12 mouse cellular contexts compared by ENCODE assay signal in the genomic region with DNA sequence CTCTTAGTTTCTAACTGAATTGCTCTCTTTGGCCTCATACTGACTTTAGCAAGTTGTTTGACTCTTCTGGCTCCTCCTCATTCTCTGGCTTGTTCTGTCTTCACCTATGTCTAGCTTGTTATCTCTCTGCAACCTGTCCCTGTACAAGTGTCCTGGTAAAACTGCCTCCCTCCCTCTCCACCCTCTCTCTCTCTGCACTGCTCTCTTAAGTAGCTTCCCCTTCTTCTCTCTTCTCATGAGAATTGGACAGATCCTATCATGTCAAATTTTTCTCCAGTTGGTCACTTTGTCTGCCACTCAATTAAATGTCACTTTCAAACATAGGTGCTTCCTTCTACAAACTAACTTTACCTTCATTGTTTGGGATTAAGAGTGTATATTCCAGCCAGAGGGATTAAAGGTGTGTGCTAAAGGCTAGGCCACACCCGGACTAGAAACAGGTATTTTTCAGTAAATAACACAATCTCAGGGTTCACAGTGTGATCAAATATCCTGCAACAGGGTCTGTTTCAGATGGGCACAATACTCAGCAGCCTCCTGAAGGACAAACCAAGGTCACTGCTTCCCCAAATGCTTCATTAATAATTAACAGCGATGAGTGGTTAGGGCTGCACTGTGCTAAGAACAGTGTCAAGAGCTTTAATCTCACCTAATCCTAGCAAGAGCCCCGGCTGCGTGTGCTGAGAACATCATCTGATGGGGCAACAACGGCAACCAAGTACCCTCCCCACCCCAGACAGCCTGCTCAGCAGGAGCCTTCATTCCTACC. TPM values are rescaled to one million over a fixed set of nuclear protein-coding genes. Genes with fewer than 3 reads are reported as not detected.
DNase-seq lines count a peak whose midpoint lies in the region; ATAC-seq and TF ChIP-seq lines count a peak whose summit lies in the region.
"Had no signal": no experiment of that assay in that cellular context is flagged by ENCODE, and none has a peak within 500 bp of the region (broad histone marks: within the 10 kb centered on the region; RNA-seq: fewer than 3 reads in every experiment).

No protein-coding gene starts in this region.

- H3K27me3 ChIP-seq in hindbrain, postnatal 0 days (ENCODE audit: insufficient read depth, low read length): no peaks in the 10 kb centered on the region
- peaks cover 10% of the 10 kb centered on the region for H3K27me3 ChIP-seq in hindbrain, embryonic 12.5 days
- H3K27me3 ChIP-seq in midbrain, embryonic 11.5 days (ENCODE audit: control insufficient read depth, insufficient read depth, low read length): peaks cover 3% of the 10 kb centered on the region; the same call in 1 of the 2 replicates

- H3K4me1 ChIP-seq in hindbrain, postnatal 0 days (ENCODE audit: insufficient read depth, low read length): peaks cover 7% of the 10 kb centered on the region; the same call in 1 of the 2 replicates
- peaks cover 19% of the 10 kb centered on the region for H3K4me1 ChIP-seq in hindbrain, embryonic 12.5 days
- peaks cover 8% of the 10 kb centered on the region for H3K4me1 ChIP-seq in cortical plate, adult 2 months (ENCODE audit: control insufficient read depth, insufficient read depth, low read length)
- peaks cover 16% of the 10 kb centered on the region for H3K4me1 ChIP-seq in midbrain, embryonic 11.5 days (ENCODE audit: control insufficient read depth, insufficient read depth, low read length)

- no peaks in the 10 kb centered on the region for H3K9me3 ChIP-seq in hindbrain, postnatal 0 days (ENCODE audit: low read length)
- no peaks in the 10 kb centered on the region for H3K9me3 ChIP-seq in hindbrain, embryonic 12.5 days (replicated peaks)
- H3K9me3 ChIP-seq in midbrain, embryonic 11.5 days (ENCODE audit: control insufficient read depth, low read length): no peaks in the 10 kb centered on the region

- H3K4me3 ChIP-seq in hindbrain, postnatal 0 days (ENCODE audit: low read length): no peak overlapping the region
- no peak overlapping the region for H3K4me3 ChIP-seq in hindbrain, embryonic 12.5 days
- H3K4me3 ChIP-seq in cortical plate, adult 2 months (ENCODE audit: insufficient read depth, low read length): no peak overlapping the region
- H3K4me3 ChIP-seq in midbrain, embryonic 11.5 days (ENCODE audit: low read depth, low read length): no peak overlapping the region

- H3K9ac ChIP-seq in hindbrain, postnatal 0 days (replicated peaks; ENCODE audit: low read length): no peak overlapping the region
- H3K9ac ChIP-seq in hindbrain, embryonic 12.5 days: no peak overlapping the region
- no peak overlapping the region for H3K9ac ChIP-seq in midbrain, embryonic 11.5 days (ENCODE audit: low read length)

- no peak for TF ChIP-seq CTCF in hindbrain, postnatal 0 days (IDR thresholded peaks at IDR 0.05; ENCODE audit: low read depth)
- no peak for TF ChIP-seq CTCF in cortical plate, adult 2 months (IDR thresholded peaks at IDR 0.05; ENCODE audit: extremely low read depth, insufficient read depth, low read length)

- ATAC-seq in hindbrain, postnatal 0 days: no peak
- no peak for ATAC-seq in hindbrain, embryonic 12.5 days (ENCODE audit: low FRiP score)
- no peak for ATAC-seq in midbrain, embryonic 11.5 days (ENCODE audit: low FRiP score)
- ATAC-seq: inflammation-experienced regulatory T-cells, adult 6 months had no signal

- no peaks in the 10 kb centered on the region for H3K36me3 ChIP-seq in hindbrain, postnatal 0 days (ENCODE audit: insufficient read depth, low read length)
- H3K36me3 ChIP-seq in hindbrain, embryonic 12.5 days: no peaks in the 10 kb centered on the region
- no peaks in the 10 kb centered on the region for H3K36me3 ChIP-seq in midbrain, embryonic 11.5 days (ENCODE audit: control insufficient read depth, insufficient read depth, low read length)

- no peak for TF ChIP-seq POLR2A in cortical plate, adult 2 months (IDR thresholded peaks at IDR 0.05; ENCODE audit: extremely low read depth, insufficient read depth, low read length)

- DNase-seq in hindbrain, postnatal 0 days (ENCODE audit: low spot score): no peak
- DNase-seq in MEL-GATA-1-ER (ENCODE audit: extremely low read depth, low read depth): peak; percentile 52
- DNase-seq in midbrain, embryonic 11.5 days (ENCODE audit: low spot score, missing footprints): peak; percentile 66
- no peak for DNase-seq in right cerebral cortex, postnatal 25 days
- DNase-seq in right cerebral cortex, postnatal 10 days (ENCODE audit: low spot score in 2 of 2): no peak
- DNase-seq: adrenal gland, postnatal 10 days; cerebellum, postnatal 36 days; lung, postnatal 4 days had no signal

- WGBS in hindbrain, postnatal 0 days: 86% methylated on average over 5 of the region's 5 CpGs
- WGBS in hindbrain, embryonic 12.5 days: 80% methylated on average over 5 of the region's 5 CpGs
- 75% methylated on average over 5 of the region's 5 CpGs for WGBS in midbrain, embryonic 11.5 days

- peak overlapping the region; percentile 70 for H3K27ac ChIP-seq in hindbrain, postnatal 0 days
- H3K27ac ChIP-seq in hindbrain, embryonic 12.5 days: no peak overlapping the region
- H3K27ac ChIP-seq in cortical plate, adult 2 months (ENCODE audit: insufficient read depth, low read length): peak overlapping the region; percentile 74; the same call in 1 of the 2 replicates
- no peak overlapping the region for H3K27ac ChIP-seq in midbrain, embryonic 11.5 days (ENCODE audit: low read depth, low read length)

- H3K4me2 ChIP-seq in hindbrain, postnatal 0 days (ENCODE audit: low read depth, low read length): no peak overlapping the region
- no peak overlapping the region for H3K4me2 ChIP-seq in hindbrain, embryonic 12.5 days (replicated peaks)
- no peak overlapping the region for H3K4me2 ChIP-seq in midbrain, embryonic 11.5 days

RNA-seq across cellular contexts. Expression of a gene that starts 4.0 kb away (rescaled TPM):
- 33.0 and 43.5 TPM in 2 replicates for total RNA-seq in hindbrain, postnatal 0 days (2014; rRNA removed)
- polyA plus RNA-seq in hindbrain, postnatal 0 days (2015; fragmentation: Nextera tagmentation; extraction: Ambion mirVana): 17.0 and 17.6 TPM in 2 replicates
- 28.4 and 32.6 TPM in 2 replicates for polyA plus RNA-seq in hindbrain, embryonic 12.5 days (2016; fragmentation: Nextera tagmentation; extraction: Ambion mirVana)
- polyA plus RNA-seq in cortical plate, adult 2 months (2012; rRNA removed): 27.2 and 28.8 TPM in 2 replicates
- polyA plus RNA-seq in midbrain, embryonic 11.5 days (2014; fragmentation: Nextera tagmentation; extraction: Ambion mirVana): 20.5 and 21.5 TPM in 2 replicates

RNA-seq across cellular contexts. Expression of a gene that starts 24.8 kb away (rescaled TPM):
- 0.26 TPM in 1 of 2 replicates, not detected in the other for total RNA-seq in hindbrain, postnatal 0 days (2014; rRNA removed)
- 0.10 and 0.13 TPM in 2 replicates for polyA plus RNA-seq in hindbrain, postnatal 0 days (2015; fragmentation: Nextera tagmentation; extraction: Ambion mirVana)
- polyA plus RNA-seq in hindbrain, embryonic 12.5 days (2016; fragmentation: Nextera tagmentation; extraction: Ambion mirVana): 1.0 and 1.3 TPM in 2 replicates
- polyA plus RNA-seq in cortical plate, adult 2 months (2012; rRNA removed): 0.13 and 0.27 TPM in 2 replicates
- polyA plus RNA-seq in midbrain, embryonic 11.5 days (2014; fragmentation: Nextera tagmentation; extraction: Ambion mirVana): 0.31 and 0.33 TPM in 2 replicates
- total RNA-seq: adrenal gland, postnatal 10 days; left cerebral cortex, postnatal 10 days had no signal
- polyA plus RNA-seq: inflammation-experienced regulatory T-cells, adult 6 months had no signal

RNA-seq across cellular contexts. Expression of a gene that starts 56.0 kb away (rescaled TPM):
- total RNA-seq in hindbrain, postnatal 0 days (2014; rRNA removed): 31.1 and 32.6 TPM in 2 replicates
- polyA plus RNA-seq in hindbrain, postnatal 0 days (2015; fragmentation: Nextera tagmentation; extraction: Ambion mirVana): 55.6 and 61.6 TPM in 2 replicates
- 36.1 and 38.1 TPM in 2 replicates for polyA plus RNA-seq in hindbrain, embryonic 12.5 days (2016; fragmentation: Nextera tagmentation; extraction: Ambion mirVana)
- 59.1 and 66.9 TPM in 2 replicates for polyA plus RNA-seq in cortical plate, adult 2 months (2012; rRNA removed)
- 36.9 and 37.7 TPM in 2 replicates for polyA plus RNA-seq in midbrain, embryonic 11.5 days (2014; fragmentation: Nextera tagmentation; extraction: Ambion mirVana)

Comparison
In these comparisons a context has a peak if more than half of its experiments do, and no peak if none do; other contexts are left out.
1. H3K27ac ChIP-seq: peak in hindbrain, postnatal 0 days (single experiment) and cortical plate, adult 2 months (single experiment); none in hindbrain, embryonic 12.5 days (single experiment) and midbrain, embryonic 11.5 days (single experiment).
2. DNase-seq: peak in MEL-GATA-1-ER (single experiment) and midbrain, embryonic 11.5 days (single experiment); none in hindbrain, postnatal 0 days (single experiment), right cerebral cortex, postnatal 25 days (single experiment) and right cerebral cortex, postnatal 10 days (0 of 2).